Mouse (Mus musculus): ENCODE results near the gene Ubr3. TPM values are rescaled to one million over a fixed set of nuclear protein-coding genes. Genes with fewer than 3 reads are reported as not detected.
"Not testable (repeated sequence)": the region's sequence is repeated elsewhere in the genome, so short reads cannot be mapped to it uniquely, and the experiment has no call there.

Ubr3 gene
- polyA plus RNA-seq, 1 experiment from 2014 or later, result 13.2 TPM

DNA sequence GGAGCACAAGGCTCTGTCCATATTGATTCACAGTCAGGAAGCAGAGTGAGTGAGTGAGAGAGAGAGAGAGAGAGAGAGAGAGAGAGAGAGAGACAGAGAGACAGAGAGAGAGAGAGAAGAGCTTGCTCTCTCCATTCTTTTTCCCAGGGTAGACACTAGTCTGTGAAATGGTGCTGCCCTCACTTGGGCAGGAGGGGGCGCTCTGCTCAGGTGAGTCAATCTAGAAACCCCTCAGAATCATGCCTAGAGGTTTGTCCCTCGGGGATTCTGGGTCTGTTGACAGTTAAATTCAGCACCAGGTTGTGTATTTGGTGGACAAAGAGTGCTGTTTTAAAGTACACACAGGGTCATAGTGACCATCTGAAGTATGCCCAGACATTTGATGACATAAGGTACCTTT, 93.6 kb downstream of the Ubr3 start:
- Histone ChIP-seq H3K4me3 (ENCODE audit: low read depth, low read length) (no peak overlapping the region), H3K36me3 (ENCODE audit: control insufficient read depth, insufficient read depth, low read length) (no peaks in the 10 kb centered on the region), H3K27ac (replicated peaks; ENCODE audit: low read depth, low read length) (no peak overlapping the region), H3K27me3 (ENCODE audit: control insufficient read depth, insufficient read depth, low read length) (no peaks in the 10 kb centered on the region), H3K4me2 (ENCODE audit: low read depth, severe bottlenecking) (no peak overlapping the region), H3K4me1 (ENCODE audit: control insufficient read depth, insufficient read depth, low read length) (no peaks in the 10 kb centered on the region), H3K9ac (ENCODE audit: low read length) (no peak overlapping the region), H3K9me3 (ENCODE audit: control insufficient read depth, low read length) (no peaks in the 10 kb centered on the region)
- ATAC-seq (ENCODE audit: insufficient number of reproducible peaks, low FRiP score, low TSS enrichment, low read depth) (no peak), DNase-seq (ENCODE audit: low spot score) (no peak)
- 61% methylated on average over 2 of the region's 2 CpGs for WGBS

DNA sequence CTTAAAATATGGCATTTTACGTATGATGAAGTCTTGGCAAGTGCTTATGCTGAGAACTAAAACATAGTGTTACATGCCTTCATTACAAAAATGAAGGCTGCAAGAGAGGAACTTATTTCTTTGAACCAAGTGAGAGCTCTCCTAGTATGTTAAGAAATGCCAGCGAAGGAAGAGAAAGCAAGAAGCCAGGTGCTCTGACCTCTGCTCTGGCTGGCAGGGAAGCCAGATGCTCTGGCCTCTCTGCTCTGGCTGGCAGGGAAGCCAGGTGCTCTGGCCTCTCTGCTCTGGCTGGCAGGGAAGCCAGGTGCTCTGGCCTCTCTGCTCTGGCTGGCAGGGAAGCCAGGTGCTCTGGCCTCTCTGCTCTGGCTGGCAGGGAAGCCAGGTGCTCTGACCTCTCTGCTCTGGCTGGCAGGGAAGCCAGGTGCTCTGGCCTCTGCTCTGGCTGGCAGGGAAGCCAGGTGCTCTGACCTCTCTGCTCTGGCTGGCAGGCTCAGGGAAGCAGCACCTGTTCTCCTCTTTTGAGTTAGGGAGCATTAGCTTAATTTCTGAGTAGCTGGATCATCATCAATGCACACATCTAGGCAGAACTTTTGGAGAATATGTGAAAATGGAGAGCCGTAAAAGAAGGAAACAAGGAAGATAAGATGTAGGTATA, 97.2 kb downstream of the Ubr3 start:
- not testable (repeated sequence) for DNase-seq (ENCODE audit: low spot score); H3K27ac ChIP-seq (replicated peaks; ENCODE audit: low read depth, low read length); H3K4me2 ChIP-seq (ENCODE audit: low read depth, severe bottlenecking); H3K4me1 ChIP-seq (ENCODE audit: control insufficient read depth, insufficient read depth, low read length); H3K9me3 ChIP-seq (ENCODE audit: control insufficient read depth, low read length); H3K4me3 ChIP-seq (ENCODE audit: low read depth, low read length); H3K9ac ChIP-seq (ENCODE audit: low read length); H3K36me3 ChIP-seq (ENCODE audit: control insufficient read depth, insufficient read depth, low read length); ATAC-seq (ENCODE audit: insufficient number of reproducible peaks, low FRiP score, low TSS enrichment, low read depth); H3K27me3 ChIP-seq (ENCODE audit: control insufficient read depth, insufficient read depth, low read length)
- 87% methylated on average over 3 of the region's 3 CpGs for WGBS

GRCm38 (mm10) chr2:69994779-69995178, 97.7 kb downstream of the Ubr3 start:
- H3K4me3 ChIP-seq (ENCODE audit: low read depth, low read length), result no peak overlapping the region
- no peaks in the 10 kb centered on the region for H3K9me3 ChIP-seq (ENCODE audit: control insufficient read depth, low read length)
- no peaks in the 10 kb centered on the region for H3K4me1 ChIP-seq (ENCODE audit: control insufficient read depth, insufficient read depth, low read length)
- no peaks in the 10 kb centered on the region for H3K36me3 ChIP-seq (ENCODE audit: control insufficient read depth, insufficient read depth, low read length)
- no peak overlapping the region for H3K9ac ChIP-seq (ENCODE audit: low read length)
- 60% methylated on average over 2 of the region's 2 CpGs for WGBS
- ATAC-seq (ENCODE audit: insufficient number of reproducible peaks, low FRiP score, low TSS enrichment, low read depth) (no peak), DNase-seq (ENCODE audit: low spot score) (no peak)
- no peak overlapping the region for H3K4me2 ChIP-seq (ENCODE audit: low read depth, severe bottlenecking)
- no peaks in the 10 kb centered on the region for H3K27me3 ChIP-seq (ENCODE audit: control insufficient read depth, insufficient read depth, low read length)
- H3K27ac ChIP-seq (replicated peaks; ENCODE audit: low read depth, low read length), result no peak overlapping the region

DNA sequence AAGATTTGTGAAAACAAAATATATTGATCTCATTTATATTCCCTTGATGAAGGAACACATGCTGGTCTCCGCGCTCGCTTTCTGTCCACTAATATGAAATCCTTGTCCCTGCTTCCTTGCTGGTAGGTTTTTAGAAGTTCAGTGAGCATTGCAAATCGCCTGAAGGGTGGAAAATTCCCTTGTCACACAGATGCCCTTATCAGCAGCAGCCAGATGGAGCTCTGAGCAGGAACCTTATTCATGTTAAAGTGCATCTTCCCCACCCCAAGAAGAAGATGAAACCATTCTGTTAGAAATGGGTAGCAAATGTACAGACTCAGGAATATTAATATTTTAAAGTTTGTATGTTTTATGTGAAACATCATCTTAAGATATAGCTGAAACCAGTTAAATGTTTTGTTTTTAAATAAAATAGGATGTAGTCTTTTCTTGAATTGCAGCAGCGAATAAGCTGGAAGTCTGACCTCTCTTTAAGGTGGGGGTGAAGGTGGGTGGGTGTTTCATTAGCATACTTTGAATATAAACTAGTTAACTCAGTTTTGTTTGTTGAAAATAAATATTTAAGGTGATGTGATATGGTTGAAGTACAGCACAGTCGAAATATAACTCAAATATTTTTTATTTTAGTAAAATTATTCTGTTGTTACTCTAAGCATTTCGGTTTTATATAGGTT, 102.2 kb downstream of the Ubr3 start:
- Histone ChIP-seq H3K4me3 (ENCODE audit: low read depth, low read length) (no peak overlapping the region), H3K36me3 (ENCODE audit: control insufficient read depth, insufficient read depth, low read length) (no peaks in the 10 kb centered on the region; the same call in 1 of the 2 replicates), H3K9ac (ENCODE audit: low read length) (no peak overlapping the region), H3K27me3 (ENCODE audit: control insufficient read depth, insufficient read depth, low read length) (no peaks in the 10 kb centered on the region), H3K4me2 (ENCODE audit: low read depth, severe bottlenecking) (no peak overlapping the region), H3K4me1 (ENCODE audit: control insufficient read depth, insufficient read depth, low read length) (no peaks in the 10 kb centered on the region), H3K27ac (replicated peaks; ENCODE audit: low read depth, low read length) (no peak overlapping the region), H3K9me3 (ENCODE audit: control insufficient read depth, low read length) (no peaks in the 10 kb centered on the region)
- no peak for DNase-seq (ENCODE audit: low spot score)
- ATAC-seq (ENCODE audit: insufficient number of reproducible peaks, low FRiP score, low TSS enrichment, low read depth), result no peak
- 92% methylated on average over 7 of the region's 7 CpGs for WGBS

DNA sequence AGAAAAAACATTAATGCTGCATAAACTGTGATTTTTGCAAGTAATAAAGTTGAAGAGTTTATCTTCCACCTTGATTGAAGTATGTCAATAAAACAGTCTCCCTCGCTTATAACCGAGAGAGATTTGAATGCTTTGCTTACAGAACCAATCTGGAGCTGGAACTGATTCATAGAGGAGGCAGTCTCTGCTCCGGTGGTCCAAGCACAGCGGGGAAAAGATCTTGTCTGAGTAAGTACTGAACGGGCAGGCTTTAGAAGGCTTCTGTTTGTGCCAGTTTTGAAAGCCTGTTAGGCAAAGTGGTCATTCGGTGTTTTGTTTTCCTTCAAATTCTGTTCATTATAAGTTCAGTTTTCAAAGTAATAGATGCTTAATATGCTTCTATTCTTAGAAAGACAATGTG, 103.3 kb downstream of the Ubr3 start:
- H3K4me1 ChIP-seq (ENCODE audit: control insufficient read depth, insufficient read depth, low read length), result no peaks in the 10 kb centered on the region
- H3K27ac ChIP-seq (replicated peaks; ENCODE audit: low read depth, low read length), result no peak overlapping the region
- no peaks in the 10 kb centered on the region for H3K27me3 ChIP-seq (ENCODE audit: control insufficient read depth, insufficient read depth, low read length)
- no peaks in the 10 kb centered on the region; the same call in 1 of the 2 replicates for H3K36me3 ChIP-seq (ENCODE audit: control insufficient read depth, insufficient read depth, low read length)
- ATAC-seq (ENCODE audit: insufficient number of reproducible peaks, low FRiP score, low TSS enrichment, low read depth) (no peak), DNase-seq (ENCODE audit: low spot score) (no peak)
- no peak overlapping the region for H3K4me3 ChIP-seq (ENCODE audit: low read depth, low read length)
- 93% methylated on average over 6 of the region's 6 CpGs for WGBS
- no peak overlapping the region for H3K9ac ChIP-seq (ENCODE audit: low read length)
- no peak overlapping the region for H3K4me2 ChIP-seq (ENCODE audit: low read depth, severe bottlenecking)
- no peaks in the 10 kb centered on the region for H3K9me3 ChIP-seq (ENCODE audit: control insufficient read depth, low read length)

GRCm38 (mm10) chr2:70006492-70006891, 109.4 kb downstream of the Ubr3 start:
- H3K4me1 ChIP-seq (ENCODE audit: control insufficient read depth, insufficient read depth, low read length), result no peaks in the 10 kb centered on the region
- 94% methylated on average over 2 of the region's 2 CpGs for WGBS
- H3K9me3 ChIP-seq (ENCODE audit: control insufficient read depth, low read length), result no peaks in the 10 kb centered on the region
- no peak overlapping the region for H3K27ac ChIP-seq (replicated peaks; ENCODE audit: low read depth, low read length)
- DNase-seq (ENCODE audit: low spot score) (no peak), ATAC-seq (ENCODE audit: insufficient number of reproducible peaks, low FRiP score, low TSS enrichment, low read depth) (no peak)
- no peaks in the 10 kb centered on the region for H3K27me3 ChIP-seq (ENCODE audit: control insufficient read depth, insufficient read depth, low read length)
- no peak overlapping the region for H3K4me3 ChIP-seq (ENCODE audit: low read depth, low read length)
- no peak overlapping the region for H3K9ac ChIP-seq (ENCODE audit: low read length)
- no peak overlapping the region for H3K4me2 ChIP-seq (ENCODE audit: low read depth, severe bottlenecking)
- H3K36me3 ChIP-seq (ENCODE audit: control insufficient read depth, insufficient read depth, low read length), result no peaks in the 10 kb centered on the region; the same call in 1 of the 2 replicates

GRCm38 (mm10) chr2:70012941-70013340, 115.9 kb downstream of the Ubr3 start:
- Histone ChIP-seq H3K9ac (ENCODE audit: low read length) (no peak overlapping the region), H3K4me2 (ENCODE audit: low read depth, severe bottlenecking) (no peak overlapping the region), H3K9me3 (ENCODE audit: control insufficient read depth, low read length) (no peaks in the 10 kb centered on the region), H3K27ac (replicated peaks; ENCODE audit: low read depth, low read length) (no peak overlapping the region), H3K27me3 (ENCODE audit: control insufficient read depth, insufficient read depth, low read length) (no peaks in the 10 kb centered on the region), H3K4me3 (ENCODE audit: low read depth, low read length) (no peak overlapping the region), H3K4me1 (ENCODE audit: control insufficient read depth, insufficient read depth, low read length) (no peaks in the 10 kb centered on the region), H3K36me3 (ENCODE audit: control insufficient read depth, insufficient read depth, low read length) (no peaks in the 10 kb centered on the region; the same call in 1 of the 2 replicates)
- DNase-seq (ENCODE audit: low spot score) (no peak), ATAC-seq (ENCODE audit: insufficient number of reproducible peaks, low FRiP score, low TSS enrichment, low read depth) (no peak)
- WGBS, result 95% methylated on average over 8 of the region's 8 CpGs

GRCm38 (mm10) chr2:70018236-70018635, 121.2 kb downstream of the Ubr3 start:
- H3K36me3 ChIP-seq (ENCODE audit: control insufficient read depth, insufficient read depth, low read length), result peaks cover 12% of the 10 kb centered on the region; the same call in 1 of the 2 replicates
- H3K27ac ChIP-seq (replicated peaks; ENCODE audit: low read depth, low read length), result no peak overlapping the region
- 90% methylated on average over 6 of the region's 6 CpGs for WGBS
- H3K9ac ChIP-seq (ENCODE audit: low read length), result no peak overlapping the region
- no peaks in the 10 kb centered on the region for H3K9me3 ChIP-seq (ENCODE audit: control insufficient read depth, low read length)
- DNase-seq (ENCODE audit: low spot score), result no peak
- no peaks in the 10 kb centered on the region for H3K27me3 ChIP-seq (ENCODE audit: control insufficient read depth, insufficient read depth, low read length)
- no peak overlapping the region for H3K4me2 ChIP-seq (ENCODE audit: low read depth, severe bottlenecking)
- H3K4me3 ChIP-seq (ENCODE audit: low read depth, low read length), result no peak overlapping the region
- H3K4me1 ChIP-seq (ENCODE audit: control insufficient read depth, insufficient read depth, low read length), result no peaks in the 10 kb centered on the region
- no peak for ATAC-seq (ENCODE audit: insufficient number of reproducible peaks, low FRiP score, low TSS enrichment, low read depth)

Measured in limb, embryonic 11.5 days (tissue).